8 mouse cellular contexts compared by ENCODE assay signal in genomic region chr4:58943420-58944205, GRCm38 (mm10). TPM values are rescaled to one million over a fixed set of nuclear protein-coding genes. Genes with fewer than 3 reads are reported as not detected.
DNase-seq lines count a peak whose midpoint lies in the region; TF ChIP-seq lines count a peak whose summit lies in the region.

TSS of gene Zkscan16 (plus strand) at chr4:58943628.

- peak; percentile 84 to 93 for DNase-seq in adrenal gland, adult (ENCODE audit: inconsistent age in 2 of 2, low spot score in 1 of 2)
- peak; percentile 75 for DNase-seq in gastrocnemius, postnatal 14 days
- DNase-seq in induced T-regulatory cell, adult 2 months (ENCODE audit: low read depth) = peak; percentile 55
- peak; percentile 90 to 92 for DNase-seq in left cerebral cortex, adult 2 months (ENCODE audit: extremely low spot score in 1 of 2, low spot score in 2 of 2)
- DNase-seq in lung, postnatal 4 days = peak; percentile 82 to 83
- peak; percentile 81 for DNase-seq in retina, postnatal 7 days (ENCODE audit: low read depth, low spot score)
- peak; percentile 84 for DNase-seq in thymus, postnatal 4 days

- intact Hi-C loops in gastrocnemius, postnatal 14 days (cut with DNase I; ENCODE audit: low total_unique reads) = no loop called here
- intact Hi-C loops in left cerebral cortex, adult 2 months (cut with DNase I) = loop anchor here (1.0 kb wide), 1 partner anchor 31 kb away; the partner anchor contains the start of gene Ecpas

- peak; percentile 84 for TF ChIP-seq POLR2A in cortical plate, adult 2 months (IDR thresholded peaks at IDR 0.05; ENCODE audit: extremely low read depth, insufficient read depth, low read length)

- TF ChIP-seq CTCF in cortical plate, adult 2 months (IDR thresholded peaks at IDR 0.05; ENCODE audit: extremely low read depth, insufficient read depth, low read length) = no peak
- no peak for TF ChIP-seq CTCF in left cerebral cortex, adult 2 months (IDR thresholded peaks at IDR 0.05)

- H3K27ac ChIP-seq in cortical plate, adult 2 months (ENCODE audit: insufficient read depth, low read length) = peak within 1 kb of the TSS; percentile 32
- peak within 1 kb of the TSS; percentile 91 for H3K27ac ChIP-seq in left cerebral cortex, adult 2 months

- H3K4me3 ChIP-seq in cortical plate, adult 2 months (ENCODE audit: insufficient read depth, low read length) = peak within 1 kb of the TSS; percentile 74
- H3K4me3 ChIP-seq in left cerebral cortex, adult 2 months = peak within 1 kb of the TSS; percentile 67

- peaks cover 3% of the 10 kb centered on the region; the same call in 1 of the 2 replicates for H3K4me1 ChIP-seq in cortical plate, adult 2 months (ENCODE audit: control insufficient read depth, insufficient read depth, low read length)

RNA-seq across cellular contexts. Expression of gene Zkscan16, which starts in this region (rescaled TPM):
- polyA plus RNA-seq in cortical plate, adult 2 months (2012; rRNA removed) = 14.7 and 17.1 TPM in 2 replicates
- under 1 TPM; 0.16 to 0.18 TPM for total RNA-seq in gastrocnemius, postnatal 14 days (2021)
- 10 to 100 TPM; 50.1 to 56.8 TPM for total RNA-seq in left cerebral cortex, adult 2 months (2021)

Comparison
In these comparisons a context has a peak if more than half of its experiments do, and no peak if none do; other contexts are left out.
1. Peak in every context shown above with its lines: DNase-seq, H3K4me3 ChIP-seq and H3K27ac ChIP-seq.
2. RNA of gene Zkscan16 (total RNA-seq): 50.1 to 56.8 TPM in left cerebral cortex, adult 2 months; 0.16 to 0.18 TPM in gastrocnemius, postnatal 14 days; every median in the first group is over 10 times any median in the second.
3. Peak in DNase-seq in gastrocnemius, postnatal 14 days; RNA of the gene not detected or under 1 TPM.